Mouse (Mus musculus) mouse embryonic stem cell (cell line): ENCODE measurements around the gene Cfd.

Source experiments
- in situ Hi-C, 2 experiments: fragments of 300-500 bp; cut with MboI; formaldehyde crosslinking; loops; 1 replicate in 1 of 2; 3 replicates in 1 of 2; pipeline ENCODE4 v1.14.3; 2019 to 2020; ENCODE audit warnings: low sequenced_read_pairs in 2 of 2, low pct_unique_long_range_greater_than_20kb in 1 of 2, mixed read lengths in 1 of 2; ENCODE audit not compliant: unreplicated experiment in 1 of 2

Gene Cfd

GRCm38 (mm10) chr10:79910556-79910955, 19.9 kb downstream of the Cfd start, which contains the start of gene Gm26602:
TSS of gene Gm26602 (plus strand) at chr10:79910856.
- in situ Hi-C loops: no loop called here

DNA sequence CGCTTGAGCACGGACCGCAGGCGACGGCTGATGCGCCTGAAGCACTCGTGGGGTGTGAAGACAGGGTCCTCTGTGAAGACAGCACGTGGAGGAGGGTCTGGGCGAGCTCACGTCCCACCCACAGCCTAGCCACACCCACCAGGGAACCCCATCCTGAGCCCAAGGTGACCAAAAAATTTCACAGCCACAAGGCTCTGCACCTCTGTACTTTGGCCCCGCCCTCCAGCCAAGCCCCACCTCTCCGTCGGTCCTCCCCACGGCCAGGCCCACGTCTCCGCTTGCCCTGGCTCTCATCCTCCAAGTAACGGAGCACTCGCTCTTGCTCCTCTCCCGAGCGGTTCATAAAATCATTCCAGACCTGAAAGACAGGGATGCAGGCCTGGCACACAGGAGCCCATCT, 21.8 kb downstream of the Cfd start:
- in situ Hi-C loops: no loop called here

DNA sequence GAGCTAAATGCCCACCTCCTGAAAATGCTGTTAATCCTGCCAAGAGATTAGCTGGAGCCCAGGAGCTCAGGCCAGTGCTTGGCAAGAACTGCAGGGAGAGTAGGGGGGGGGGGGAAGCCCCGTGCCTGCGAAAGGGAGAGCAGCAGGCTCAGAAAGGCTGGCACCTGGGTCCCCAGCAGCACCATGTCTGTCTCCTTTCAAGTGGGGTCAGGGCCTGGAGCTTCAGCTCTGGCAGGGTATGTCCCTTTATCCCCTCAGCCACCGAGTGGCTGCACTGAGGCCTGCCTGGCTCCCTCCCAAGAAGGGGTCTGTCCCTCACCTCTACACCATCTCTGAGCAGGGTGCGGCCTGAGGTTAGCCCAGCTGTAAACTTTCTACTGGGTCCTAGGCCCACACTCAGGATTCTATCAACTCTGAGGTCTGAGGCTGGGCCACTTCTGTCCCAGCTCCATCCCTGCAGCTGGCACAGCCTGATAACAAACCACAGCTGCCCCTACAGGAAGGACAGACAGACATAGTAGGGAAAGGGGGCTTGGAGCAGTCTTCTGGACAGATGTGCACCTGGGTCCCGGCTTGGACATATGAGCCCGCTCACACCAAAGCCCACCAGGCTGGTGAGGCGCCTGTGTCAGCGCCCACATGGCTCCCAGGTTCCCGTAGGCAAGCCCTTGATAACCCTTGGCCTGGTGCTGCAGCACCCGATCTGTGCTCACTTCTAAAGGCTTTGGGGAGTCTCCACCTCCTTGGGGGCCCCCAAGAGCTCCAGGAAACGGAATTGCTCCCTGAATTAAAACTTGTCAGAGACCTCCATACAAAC, 23.7 kb downstream of the Cfd start:
- in situ Hi-C loops: no loop called here

- in situ Hi-C loops: no loop called here
These were observed 24.4 kb downstream of the Cfd start for GRCm38 (mm10) chr10:79914948-79915596.

DNA sequence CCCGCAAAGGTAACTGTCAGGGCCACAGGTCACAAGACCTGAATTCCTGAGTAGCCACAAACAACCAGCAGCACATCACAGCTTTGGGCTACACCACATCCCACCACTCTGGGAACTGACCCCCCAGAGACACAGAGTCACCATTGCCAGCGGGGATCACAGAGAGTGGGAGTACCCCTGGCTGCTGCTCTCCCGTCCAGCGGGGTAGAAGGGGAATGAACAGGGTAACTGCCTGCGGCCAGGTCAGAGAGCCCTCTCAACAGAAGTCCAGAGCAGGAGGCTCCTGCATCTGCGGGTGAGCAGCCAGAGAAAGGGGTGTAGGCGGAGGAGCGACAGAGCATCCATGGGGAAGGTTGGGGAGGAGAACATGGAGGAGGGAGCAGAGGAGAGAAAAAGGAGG, 25.4 kb downstream of the Cfd start:
- in situ Hi-C loops: no loop called here

GRCm38 (mm10) chr10:79916808-79917531, 26.3 kb downstream of the Cfd start, which contains the start of gene Kiss1r:
TSS of gene Kiss1r (plus strand) at chr10:79916971.
- in situ Hi-C loops: no loop called here

- in situ Hi-C loops: no loop called here
These were observed 27.0 kb downstream of the Cfd start for GRCm38 (mm10) chr10:79917532-79918100.

- in situ Hi-C loops: no loop called here
These were observed 27.8 kb downstream of the Cfd start for GRCm38 (mm10) chr10:79918231-79919078.

GRCm38 (mm10) chr10:79919251-79919849, 28.7 kb downstream of the Cfd start:
- in situ Hi-C loops: no loop called here

- in situ Hi-C loops: loop anchor here (10.0 kb wide), 1 partner anchor 85 kb away; no protein-coding TSS in a partner anchor
These were observed 29.6 kb downstream of the Cfd start for GRCm38 (mm10) chr10:79920056-79920890.

GRCm38 (mm10) chr10:79920958-79921535, 30.4 kb downstream of the Cfd start, which contains the start of gene R3hdm4:
TSS of gene R3hdm4 (minus strand) at chr10:79921208.
- in situ Hi-C loops: loop anchor here (10.0 kb wide), 1 partner anchor 86 kb away; no protein-coding TSS in a partner anchor

DNA sequence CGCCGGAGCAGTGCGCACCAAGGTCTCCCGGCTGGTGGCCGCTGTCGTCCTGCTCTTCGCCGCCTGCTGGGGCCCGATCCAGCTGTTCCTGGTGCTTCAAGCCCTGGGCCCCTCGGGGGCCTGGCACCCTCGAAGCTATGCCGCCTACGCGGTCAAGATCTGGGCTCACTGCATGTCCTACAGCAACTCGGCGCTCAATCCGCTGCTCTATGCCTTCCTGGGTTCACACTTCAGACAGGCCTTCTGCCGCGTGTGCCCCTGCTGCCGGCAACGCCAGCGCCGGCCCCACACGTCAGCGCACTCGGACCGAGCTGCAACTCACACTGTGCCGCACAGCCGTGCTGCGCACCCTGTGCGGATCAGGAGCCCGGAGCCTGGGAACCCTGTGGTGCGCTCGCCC, 30.9 kb downstream of the Cfd start:
- in situ Hi-C loops: loop anchor here (10.0 kb wide), 1 partner anchor 87 kb away; no protein-coding TSS in a partner anchor

- in situ Hi-C loops: loop anchor here (5.0 to 10.0 kb wide), 2 partner anchors 43 to 90 kb away; no protein-coding TSS in a partner anchor
These were observed 34.5 kb downstream of the Cfd start for GRCm38 (mm10) chr10:79924998-79925784.

DNA sequence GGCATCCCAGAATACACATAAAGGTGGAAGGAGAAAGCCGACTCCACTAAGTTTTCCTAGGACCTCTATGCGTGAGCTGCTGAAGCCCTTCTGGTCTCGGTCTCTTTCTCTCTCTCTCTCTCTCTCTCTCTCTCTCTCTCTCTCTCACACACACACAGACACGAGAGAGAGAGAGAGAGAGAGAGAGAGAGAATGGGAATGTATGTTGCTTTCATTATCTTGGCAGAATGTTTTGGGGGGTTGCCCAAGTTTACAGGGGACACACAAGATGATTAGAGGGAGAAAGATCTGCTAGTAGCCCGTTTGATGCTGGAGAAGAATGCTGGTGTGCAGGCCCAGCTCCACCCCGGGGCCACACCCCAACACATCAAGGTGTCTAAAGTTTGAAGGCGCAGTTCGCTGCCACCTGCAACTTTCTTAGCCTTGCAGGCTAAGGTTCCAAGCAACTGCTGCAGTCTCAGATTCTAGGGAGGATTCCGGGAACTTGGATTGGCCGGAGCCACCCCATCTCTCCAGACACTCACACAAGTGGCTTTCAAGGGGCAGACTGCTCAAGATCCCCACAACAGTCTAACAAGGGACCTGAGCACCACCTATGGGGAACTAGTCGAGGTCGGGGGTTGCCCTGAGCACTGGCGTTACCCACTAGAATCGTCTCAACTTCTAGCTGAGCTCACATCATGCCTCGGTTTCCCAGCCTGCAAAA, 35.3 kb downstream of the Cfd start:
- in situ Hi-C loops: loop anchor here (5.0 to 10.0 kb wide), 2 partner anchors 44 to 91 kb away; no protein-coding TSS in a partner anchor
